Mouse (Mus musculus): Measurements from ENCODE around the gene Lgsn. TPM values are rescaled to one million over a fixed set of nuclear protein-coding genes. Genes with fewer than 3 reads are reported as not detected.

Lgsn gene
- polyA plus RNA-seq, 1 experiment from 2014 or later = not detected

DNA sequence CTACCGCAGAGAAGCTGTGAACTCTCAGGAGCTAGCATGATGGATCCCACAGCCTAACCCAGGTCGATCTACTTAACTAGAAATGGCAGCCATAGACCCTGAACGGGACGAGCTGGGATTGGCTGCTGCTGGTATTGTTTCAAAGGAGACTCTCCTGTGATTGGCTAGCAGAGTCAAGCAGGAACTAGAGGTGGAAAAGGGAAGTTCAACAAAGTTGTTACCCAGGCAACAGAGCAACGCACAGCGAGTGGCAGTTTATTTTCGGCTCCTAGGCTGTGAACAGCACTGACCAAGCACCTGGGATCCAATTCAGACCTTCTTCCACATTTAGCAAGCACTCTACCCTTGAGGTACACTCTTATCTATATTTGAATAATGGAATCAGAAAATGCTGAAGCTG, 46.4 kb downstream of the Lgsn start, which contains the start of the genes 4931428L18Rik and Pih1d3:
TSS of gene 4931428L18Rik (minus strand) at position 121 of the 400 bp plus-strand sequence.
TSS of gene Pih1d3 (plus strand) at position 275 of the 400 bp plus-strand sequence.
- no peak for ATAC-seq (ENCODE audit: low FRiP score, low read depth)
- H3K27me3 ChIP-seq = no peaks in the 10 kb centered on the region
- no peak within 1 kb of the TSS for H3K4me3 ChIP-seq
- no peaks in the 10 kb centered on the region for H3K4me1 ChIP-seq
- no peaks in the 10 kb centered on the region for H3K36me3 ChIP-seq
- WGBS = 84% methylated on average over 7 of the region's 7 CpGs
- H3K9me3 ChIP-seq = no peaks in the 10 kb centered on the region
- no peak within 1 kb of the TSS for H3K4me2 ChIP-seq (replicated peaks)
- no peak within 1 kb of the TSS for H3K27ac ChIP-seq
- H3K9ac ChIP-seq = no peak within 1 kb of the TSS

DNA sequence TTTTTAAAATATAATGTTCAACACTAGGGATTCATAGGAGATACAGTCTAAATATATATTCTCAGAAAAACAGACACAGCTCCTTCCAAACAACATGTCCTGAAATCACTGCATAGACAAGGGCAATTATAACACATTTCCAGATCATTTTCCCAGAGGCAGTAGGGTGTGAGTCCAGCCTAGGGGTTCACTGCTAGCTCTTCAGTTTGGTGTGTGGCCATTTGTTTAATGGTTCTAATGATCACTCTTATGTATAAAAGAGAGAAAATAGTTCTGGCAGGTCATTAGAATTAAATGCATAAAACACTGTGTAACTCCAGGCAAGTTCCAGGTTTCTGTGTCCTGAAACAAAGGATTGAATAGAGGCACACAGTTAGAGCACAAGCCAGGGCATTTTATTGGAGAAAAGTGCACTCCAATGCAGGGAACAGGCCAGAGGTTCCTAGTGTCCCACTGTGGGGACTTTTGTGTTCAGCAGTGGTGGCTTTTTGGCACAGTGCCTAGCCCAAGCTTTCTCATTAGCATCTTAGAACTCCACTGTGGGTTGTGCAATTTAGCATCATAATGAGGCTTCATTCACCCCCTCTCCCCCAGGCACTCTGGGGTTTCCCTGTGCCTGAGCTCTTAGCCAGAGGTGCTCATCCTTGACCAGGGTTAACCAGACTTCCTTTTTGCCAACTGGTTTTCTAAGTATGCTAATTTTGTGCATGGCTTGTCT, 57.3 kb downstream of the Lgsn start:
- Histone ChIP-seq H3K9ac (no peak overlapping the region), H3K4me3 (no peak overlapping the region), H3K4me1 (0 out of 2 replicates have a peak, but pooled peaks cover 3% of the 10 kb centered on the region), H3K27ac (no peak overlapping the region), H3K36me3 (no peaks in the 10 kb centered on the region), H3K9me3 (no peaks in the 10 kb centered on the region), H3K4me2 (replicated peaks) (no peak overlapping the region), H3K27me3 (no peaks in the 10 kb centered on the region)
- no peak; the same call in 1 of the 2 replicates for ATAC-seq (ENCODE audit: low FRiP score, low read depth)

Other genes starting within 250 kb of the Lgsn start
- not detected in 2 replicates for gene AC153137.1, start 198.4 kb upstream of the Lgsn start, polyA plus RNA-seq (2015; fragmentation: Nextera tagmentation; extraction: Ambion mirVana)
- gene 4931428L18Rik, start 46.3 kb downstream of the Lgsn start, polyA plus RNA-seq (2015; fragmentation: Nextera tagmentation; extraction: Ambion mirVana) = not detected in 2 replicates
- not detected in 2 replicates for gene Pih1d3, start 46.4 kb downstream of the Lgsn start, polyA plus RNA-seq (2015; fragmentation: Nextera tagmentation; extraction: Ambion mirVana)

All from limb, embryonic 13.5 days (tissue).